Mouse (Mus musculus): ENCODE data around the gene Zbtb48.

- TF ChIP-seq CTCF (IDR thresholded peaks at IDR 0.05; ENCODE audit: low read depth, low read length) (peak; percentile 99), TAL1 (conservative IDR thresholded peaks at IDR 0.05; ENCODE audit: low read depth, low read length) (no peak), GATA1 (IDR thresholded peaks at IDR 0.05; ENCODE audit: borderline replicate concordance, low read length) (no peak), POLR2AphosphoS5 (IDR thresholded peaks at IDR 0.05; ENCODE audit: insufficient replicate concordance, low read depth, low read length) (no peak)
These were observed 46.1 kb downstream of the Zbtb48 start for GRCm38 (mm10) chr4:151981363-151981762.
